Mouse (Mus musculus): ENCODE measurements around the gene Cphx3. TPM values are rescaled to one million over a fixed set of nuclear protein-coding genes. Genes with fewer than 3 reads are reported as not detected.
"Not testable (repeated sequence)": the region's sequence is repeated elsewhere in the genome, so short reads cannot be mapped to it uniquely, and the experiment has no call there.

Gene Cphx3
- polyA plus RNA-seq, 1 experiment from 2014 or later, result 0.05 TPM

GRCm38 (mm10) chr14:26258729-26259128 lies 176.6 kb downstream of the Cphx3 start:
- not testable (repeated sequence) for H3K36me3 ChIP-seq (replicated peaks)
- WGBS (ENCODE audit: insufficient replicate concordance), result no CpG with 5 or more reads among the region's 6 CpGs

More at GRCm38 (mm10) chr14:26258729-26259128, 176.6 kb downstream of the Cphx3 start:
- H3K9ac ChIP-seq; H3K27me3 ChIP-seq; H3K9me3 ChIP-seq (replicated peaks); H3K4me2 ChIP-seq; ATAC-seq (ENCODE audit: insufficient read depth); H3K27ac ChIP-seq (replicated peaks); H3K4me1 ChIP-seq (replicated peaks); H3K4me3 ChIP-seq (replicated peaks): not testable (repeated sequence)

Other genes with a start within 250 kb of the Cphx3 start
- 11.2 TPM in 2 replicates for gene Anxa11, start 240.1 kb upstream of the Cphx3 start, polyA plus RNA-seq (2015; fragmentation: Nextera tagmentation; extraction: Ambion mirVana)
- gene Plac9a, start 179.2 kb upstream of the Cphx3 start, polyA plus RNA-seq (2015; fragmentation: Nextera tagmentation; extraction: Ambion mirVana), result 0.53 and 0.71 TPM in 2 replicates
- gene Tmem254a, start 154.6 kb upstream of the Cphx3 start, polyA plus RNA-seq (2015; fragmentation: Nextera tagmentation; extraction: Ambion mirVana), result 1.7 and 2.3 TPM in 2 replicates
- 0.09 TPM in 1 of 2 replicates, not detected in the other for gene Cphx1, start 144.0 kb upstream of the Cphx3 start, polyA plus RNA-seq (2015; fragmentation: Nextera tagmentation; extraction: Ambion mirVana)
- gene Duxbl1, start 103.7 kb upstream of the Cphx3 start, polyA plus RNA-seq (2015; fragmentation: Nextera tagmentation; extraction: Ambion mirVana), result 0.12 TPM in 1 of 2 replicates, not detected in the other
- 3.4 and 4.0 TPM in 2 replicates for gene Gm9780, start 39.6 kb upstream of the Cphx3 start, polyA plus RNA-seq (2015; fragmentation: Nextera tagmentation; extraction: Ambion mirVana)
- gene Tmem254c, start 14.9 kb upstream of the Cphx3 start, polyA plus RNA-seq (2015; fragmentation: Nextera tagmentation; extraction: Ambion mirVana), result 10.4 and 11.3 TPM in 2 replicates
- not detected in 2 replicates for gene Cphx2, start 781 bp upstream of the Cphx3 start, polyA plus RNA-seq (2015; fragmentation: Nextera tagmentation; extraction: Ambion mirVana)
- gene Duxbl2, start 36.1 kb downstream of the Cphx3 start, polyA plus RNA-seq (2015; fragmentation: Nextera tagmentation; extraction: Ambion mirVana), result 0.15 TPM in 1 of 2 replicates, not detected in the other
- 3.4 and 4.3 TPM in 2 replicates for gene Plac9b, start 100.2 kb downstream of the Cphx3 start, polyA plus RNA-seq (2015; fragmentation: Nextera tagmentation; extraction: Ambion mirVana)
- 23.5 and 24.4 TPM in 2 replicates for gene Tmem254b, start 124.7 kb downstream of the Cphx3 start, polyA plus RNA-seq (2015; fragmentation: Nextera tagmentation; extraction: Ambion mirVana)
- gene Duxbl3, start 175.7 kb downstream of the Cphx3 start, polyA plus RNA-seq (2015; fragmentation: Nextera tagmentation; extraction: Ambion mirVana), result not detected in 2 replicates

All from liver, embryonic 15.5 days (tissue).